ENCODE assay signal across 8 mouse cellular contexts in the genomic region with DNA sequence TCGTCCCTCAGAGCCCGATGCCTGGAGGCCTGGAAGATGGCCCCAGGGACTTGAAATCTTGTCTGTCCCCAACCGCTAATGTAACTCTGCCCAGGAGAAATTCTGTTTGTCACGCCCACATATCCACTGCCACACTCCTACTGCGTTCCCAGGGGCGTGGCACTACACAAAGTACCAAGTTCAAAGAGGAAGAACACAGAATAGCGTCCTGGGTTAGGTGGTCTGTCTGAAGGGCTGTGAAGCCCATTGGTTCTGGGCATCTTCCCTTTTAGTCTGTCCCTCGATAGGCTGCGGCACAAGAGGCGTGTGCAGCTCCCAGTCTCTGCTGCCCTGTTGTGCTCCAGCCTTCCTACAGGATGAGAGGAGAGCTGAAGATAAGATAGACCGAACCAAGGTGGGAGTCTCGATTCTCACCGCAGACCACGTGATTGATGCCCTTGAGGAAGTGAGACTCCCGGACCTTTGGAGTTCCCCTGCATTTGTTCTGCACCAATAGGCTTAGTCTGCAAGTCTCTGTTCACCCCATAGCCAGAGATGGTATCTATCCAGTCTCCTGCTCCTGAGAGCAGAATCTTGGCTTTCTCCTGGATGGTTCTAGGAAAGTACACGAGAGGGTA. TPM values are rescaled to one million over a fixed set of nuclear protein-coding genes. Genes with fewer than 3 reads are reported as not detected.
DNase-seq lines count a peak whose midpoint lies in the region; ATAC-seq and TF ChIP-seq lines count a peak whose summit lies in the region.

No protein-coding gene starts in this region.

- peak in 1 of 2 experiments; percentile 50 for DNase-seq in heart, adult 2 months
- no peak for DNase-seq in heart, adult 8-10 months (ENCODE audit: low spot score)
- DNase-seq in MN1 (ENCODE audit: low spot score): peak; percentile 74
- DNase-seq in stomach, postnatal 0 days (ENCODE audit: low spot score): peak; percentile 46
- DNase-seq in cerebellum, adult 9-11 months: no peak

- ATAC-seq in forebrain, embryonic 13.5 days: peak; percentile 16
- ATAC-seq in kidney, embryonic 14.5 days (ENCODE audit: low FRiP score, low TSS enrichment): 0 out of 2 replicates have a peak, but pooled peaks have one; percentile 5
- peak; percentile 51 for ATAC-seq in megakaryocyte progenitor cell, adult 5-6 weeks (replicated peaks; ENCODE audit: poor library complexity)
- ATAC-seq in stomach, postnatal 0 days (ENCODE audit: low FRiP score, low TSS enrichment): 0 out of 2 replicates have a peak, but pooled peaks have one; percentile 22

- WGBS in heart, adult 2 months: under 1% methylated on average over 16 of the region's 16 CpGs
- WGBS in forebrain, embryonic 13.5 days: 3% methylated on average over 16 of the region's 16 CpGs
- WGBS in kidney, embryonic 14.5 days: 1% methylated on average over 16 of the region's 16 CpGs
- WGBS in stomach, postnatal 0 days: under 1% methylated on average over 16 of the region's 16 CpGs

- H3K36me3 ChIP-seq in heart, adult 2 months (ENCODE audit: control insufficient read depth, insufficient read depth, low read length): no peaks in the 10 kb centered on the region
- no peaks in the 10 kb centered on the region for H3K36me3 ChIP-seq in forebrain, embryonic 13.5 days (ENCODE audit: poor library complexity, severe bottlenecking)
- H3K36me3 ChIP-seq in kidney, embryonic 14.5 days (ENCODE audit: control insufficient read depth, insufficient read depth, low read length): no peaks in the 10 kb centered on the region
- no peaks in the 10 kb centered on the region for H3K36me3 ChIP-seq in stomach, postnatal 0 days (ENCODE audit: control insufficient read depth, insufficient read depth, low read length)

- H3K79me2 ChIP-seq in heart, adult 2 months (replicated peaks; ENCODE audit: control insufficient read depth, insufficient read depth, low read length): no peaks in the 10 kb centered on the region

- intact Hi-C loops in heart, adult 2 months (cut with DNase I): no loop called here

- no peak for TF ChIP-seq EP300 in heart, adult 2 months (IDR thresholded peaks at IDR 0.05; ENCODE audit: insufficient read depth, low read depth, low read length)
- TF ChIP-seq EP300 in stomach, postnatal 0 days (optimal IDR thresholded peaks at IDR 0.05): no peak

- H3K4me3 ChIP-seq in heart, adult 2 months: peak overlapping the region; percentile 82
- H3K4me3 ChIP-seq in forebrain, embryonic 13.5 days: peak overlapping the region; percentile 88
- H3K4me3 ChIP-seq in kidney, embryonic 14.5 days (ENCODE audit: low read length): peak overlapping the region; percentile 84
- H3K4me3 ChIP-seq in stomach, postnatal 0 days (ENCODE audit: low read depth, low read length): peak overlapping the region; percentile 81

- TF ChIP-seq CTCF in heart, adult 2 months (IDR thresholded peaks at IDR 0.05): no peak
- TF ChIP-seq CTCF in stomach, postnatal 0 days (IDR thresholded peaks at IDR 0.05; ENCODE audit: low read depth): no peak

- peaks cover 4% of the 10 kb centered on the region for H3K4me1 ChIP-seq in heart, adult 2 months (ENCODE audit: control insufficient read depth, insufficient read depth, low read length)
- H3K4me1 ChIP-seq in forebrain, embryonic 13.5 days: peaks cover 12% of the 10 kb centered on the region
- peaks cover 3% of the 10 kb centered on the region; the same call in 1 of the 2 replicates for H3K4me1 ChIP-seq in kidney, embryonic 14.5 days (ENCODE audit: control insufficient read depth, insufficient read depth, low read length)
- H3K4me1 ChIP-seq in stomach, postnatal 0 days (replicated peaks; ENCODE audit: control insufficient read depth, insufficient read depth): 0 out of 2 replicates have a peak, but pooled peaks cover 6% of the 10 kb centered on the region

- peak overlapping the region; percentile 87 for H3K27ac ChIP-seq in heart, adult 2 months
- 0 out of 2 replicates have a peak overlapping the region, but pooled peaks have one; percentile 54 for H3K27ac ChIP-seq in forebrain, embryonic 13.5 days
- H3K27ac ChIP-seq in kidney, embryonic 14.5 days (ENCODE audit: low read depth, low read length): no peak overlapping the region; the same call in 1 of the 2 replicates
- peak overlapping the region; percentile 87 for H3K27ac ChIP-seq in stomach, postnatal 0 days (replicated peaks)

- H3K9ac ChIP-seq in heart, adult 2 months (ENCODE audit: low read depth, low read length): peak overlapping the region; percentile 4
- peak overlapping the region; percentile 77 for H3K9ac ChIP-seq in forebrain, embryonic 13.5 days
- peak overlapping the region; percentile 61 for H3K9ac ChIP-seq in kidney, embryonic 14.5 days (ENCODE audit: low read depth, low read length)
- H3K9ac ChIP-seq in stomach, postnatal 0 days (ENCODE audit: low read length): peak overlapping the region; percentile 77

- H3K9me3 ChIP-seq in forebrain, embryonic 13.5 days (replicated peaks): no peaks in the 10 kb centered on the region
- H3K9me3 ChIP-seq in kidney, embryonic 14.5 days (ENCODE audit: control insufficient read depth, low read length): no peaks in the 10 kb centered on the region
- no peaks in the 10 kb centered on the region for H3K9me3 ChIP-seq in stomach, postnatal 0 days (ENCODE audit: control insufficient read depth, low read length)

- TF ChIP-seq POLR2A in heart, adult 2 months (IDR thresholded peaks at IDR 0.05; ENCODE audit: insufficient read depth, low read depth, low read length): 0 out of 2 replicates have a peak, but pooled peaks have one; percentile 36

- H3K4me2 ChIP-seq in forebrain, embryonic 13.5 days: peak overlapping the region; percentile 84
- H3K4me2 ChIP-seq in kidney, embryonic 14.5 days (replicated peaks; ENCODE audit: low read depth, low read length): peak overlapping the region; percentile 84
- H3K4me2 ChIP-seq in stomach, postnatal 0 days (replicated peaks; ENCODE audit: low read depth): peak overlapping the region; percentile 91

- H3K27me3 ChIP-seq in heart, adult 2 months (ENCODE audit: control insufficient read depth, insufficient read depth, low read length): no peaks in the 10 kb centered on the region
- peaks cover 14% of the 10 kb centered on the region; the same call in 1 of the 2 replicates for H3K27me3 ChIP-seq in forebrain, embryonic 13.5 days
- H3K27me3 ChIP-seq in kidney, embryonic 14.5 days (ENCODE audit: control insufficient read depth, insufficient read depth, low read length): peaks cover 4% of the 10 kb centered on the region; the same call in 1 of the 2 replicates
- H3K27me3 ChIP-seq in stomach, postnatal 0 days (ENCODE audit: control insufficient read depth, insufficient read depth, low read length): no peaks in the 10 kb centered on the region

RNA-seq across cellular contexts. Expression of a gene that starts 11.8 kb away (rescaled TPM):
- total RNA-seq in heart, adult 2 months (2021): 1 to 10 TPM; 3.8 to 3.9 TPM
- polyA plus RNA-seq in heart, adult 2 months (2012; rRNA removed): 18.8 and 28.2 TPM in 2 replicates
- total RNA-seq in heart, adult 8-10 months (2022): 1 to 10 TPM; 1.6 to 5.4 (median 3.7) TPM
- polyA plus RNA-seq in forebrain, embryonic 13.5 days (2015; fragmentation: Nextera tagmentation; extraction: Ambion mirVana): 4.2 and 5.2 TPM in 2 replicates
- 5.6 and 7.6 TPM in 2 replicates for polyA plus RNA-seq in kidney, embryonic 14.5 days (2014; fragmentation: Nextera tagmentation; extraction: Ambion mirVana)
- total RNA-seq in megakaryocyte progenitor cell, adult 5-6 weeks (2015): 4.6 and 6.8 TPM in 2 replicates
- 14.6 and 22.1 TPM in 2 replicates for total RNA-seq in megakaryocyte progenitor cell, adult 5-6 weeks (2017)
- 5.0 and 7.3 TPM in 2 replicates for polyA plus RNA-seq in stomach, postnatal 0 days (2015; fragmentation: Nextera tagmentation; extraction: Ambion mirVana)

RNA-seq across cellular contexts. Expression of a gene that starts 12.3 kb away (rescaled TPM):
- total RNA-seq in heart, adult 2 months (2021): 10 to 100 TPM; 18.2 to 18.4 TPM
- polyA plus RNA-seq in heart, adult 2 months (2012; rRNA removed): 27.9 and 32.6 TPM in 2 replicates
- total RNA-seq in heart, adult 8-10 months (2022): 10 to 100 TPM; 15.6 to 31.7 (median 17.5) TPM
- 0.71 and 0.80 TPM in 2 replicates for polyA plus RNA-seq in forebrain, embryonic 13.5 days (2015; fragmentation: Nextera tagmentation; extraction: Ambion mirVana)
- polyA plus RNA-seq in kidney, embryonic 14.5 days (2014; fragmentation: Nextera tagmentation; extraction: Ambion mirVana): 1.3 and 2.9 TPM in 2 replicates
- total RNA-seq in megakaryocyte progenitor cell, adult 5-6 weeks (2015): 0.12 and 0.32 TPM in 2 replicates
- 0.51 and 3.5 TPM in 2 replicates for total RNA-seq in megakaryocyte progenitor cell, adult 5-6 weeks (2017)
- 3.0 and 3.4 TPM in 2 replicates for polyA plus RNA-seq in stomach, postnatal 0 days (2015; fragmentation: Nextera tagmentation; extraction: Ambion mirVana)

RNA-seq across cellular contexts. Expression of a gene that starts 21.1 kb away (rescaled TPM):
- total RNA-seq in heart, adult 2 months (2021): 10 to 100 TPM; 19.8 to 19.9 TPM
- polyA plus RNA-seq in heart, adult 2 months (2012; rRNA removed): 19.1 and 19.3 TPM in 2 replicates
- 10 to 100 TPM; 22.2 to 28.9 (median 23.8) TPM for total RNA-seq in heart, adult 8-10 months (2022)
- polyA plus RNA-seq in forebrain, embryonic 13.5 days (2015; fragmentation: Nextera tagmentation; extraction: Ambion mirVana): 6.0 and 7.4 TPM in 2 replicates
- polyA plus RNA-seq in kidney, embryonic 14.5 days (2014; fragmentation: Nextera tagmentation; extraction: Ambion mirVana): 5.8 and 6.1 TPM in 2 replicates
- total RNA-seq in megakaryocyte progenitor cell, adult 5-6 weeks (2015): 11.7 and 12.6 TPM in 2 replicates
- total RNA-seq in megakaryocyte progenitor cell, adult 5-6 weeks (2017): 63.3 and 72.7 TPM in 2 replicates
- polyA plus RNA-seq in stomach, postnatal 0 days (2015; fragmentation: Nextera tagmentation; extraction: Ambion mirVana): 3.6 and 4.0 TPM in 2 replicates

RNA-seq across cellular contexts. Expression of a gene that starts 33.2 kb away (rescaled TPM):
- 10 to 100 TPM in 1 of 2 experiments, 1 to 10 TPM in 1; 9.9 to 13.5 TPM for total RNA-seq in heart, adult 2 months (2021)
- 10.0 and 17.2 TPM in 2 replicates for polyA plus RNA-seq in heart, adult 2 months (2012; rRNA removed)
- 10 to 100 TPM; 11.7 to 13.3 (median 12.1) TPM for total RNA-seq in heart, adult 8-10 months (2022)
- 1.6 and 1.9 TPM in 2 replicates for polyA plus RNA-seq in forebrain, embryonic 13.5 days (2015; fragmentation: Nextera tagmentation; extraction: Ambion mirVana)
- polyA plus RNA-seq in kidney, embryonic 14.5 days (2014; fragmentation: Nextera tagmentation; extraction: Ambion mirVana): 11.7 and 13.2 TPM in 2 replicates
- total RNA-seq in megakaryocyte progenitor cell, adult 5-6 weeks (2015): 44.1 and 45.1 TPM in 2 replicates
- total RNA-seq in megakaryocyte progenitor cell, adult 5-6 weeks (2017): 32.4 and 34.9 TPM in 2 replicates
- 12.8 and 14.4 TPM in 2 replicates for polyA plus RNA-seq in stomach, postnatal 0 days (2015; fragmentation: Nextera tagmentation; extraction: Ambion mirVana)

RNA-seq across cellular contexts. Expression of a gene that starts 38.2 kb away (rescaled TPM):
- total RNA-seq in heart, adult 2 months (2021): 100 to 1,000 TPM; 337 to 437 TPM
- 867 and 1,301 TPM in 2 replicates for polyA plus RNA-seq in heart, adult 2 months (2012; rRNA removed)
- 100 to 1,000 TPM; 385 to 495 (median 425) TPM for total RNA-seq in heart, adult 8-10 months (2022)
- polyA plus RNA-seq in forebrain, embryonic 13.5 days (2015; fragmentation: Nextera tagmentation; extraction: Ambion mirVana): 585 and 587 TPM in 2 replicates
- polyA plus RNA-seq in kidney, embryonic 14.5 days (2014; fragmentation: Nextera tagmentation; extraction: Ambion mirVana): 994 and 1,198 TPM in 2 replicates
- 3,057 and 3,071 TPM in 2 replicates for total RNA-seq in megakaryocyte progenitor cell, adult 5-6 weeks (2015)
- 1,485 and 1,729 TPM in 2 replicates for total RNA-seq in megakaryocyte progenitor cell, adult 5-6 weeks (2017)
- polyA plus RNA-seq in stomach, postnatal 0 days (2015; fragmentation: Nextera tagmentation; extraction: Ambion mirVana): 524 and 529 TPM in 2 replicates

Comparison
In these comparisons a context has a peak if more than half of its experiments do, and no peak if none do; other contexts are left out.
1. DNase-seq: peak in MN1 (single experiment) and stomach, postnatal 0 days (single experiment); none in heart, adult 8-10 months (single experiment) and cerebellum, adult 9-11 months (single experiment).
2. H3K9ac ChIP-seq: peak in every context shown above with its lines; median percentile 77 in forebrain, embryonic 13.5 days; 77 in stomach, postnatal 0 days; 61 in kidney, embryonic 14.5 days; 4 in heart, adult 2 months.
3. Peak in every context shown above with its lines, with median percentiles within 50 percentile points of each other: H3K4me3 ChIP-seq, ATAC-seq and H3K4me2 ChIP-seq.